Mouse (Mus musculus): Measurements from ENCODE around the gene Gabrg3. TPM values are rescaled to one million over a fixed set of nuclear protein-coding genes. Genes with fewer than 3 reads are reported as not detected.
"Not testable (repeated sequence)": the region's sequence is repeated elsewhere in the genome, so short reads cannot be mapped to it uniquely, and the experiment has no call there.

The Gabrg3 gene
- polyA plus RNA-seq, 1 experiment from 2014 or later, result 0.60 TPM

DNA sequence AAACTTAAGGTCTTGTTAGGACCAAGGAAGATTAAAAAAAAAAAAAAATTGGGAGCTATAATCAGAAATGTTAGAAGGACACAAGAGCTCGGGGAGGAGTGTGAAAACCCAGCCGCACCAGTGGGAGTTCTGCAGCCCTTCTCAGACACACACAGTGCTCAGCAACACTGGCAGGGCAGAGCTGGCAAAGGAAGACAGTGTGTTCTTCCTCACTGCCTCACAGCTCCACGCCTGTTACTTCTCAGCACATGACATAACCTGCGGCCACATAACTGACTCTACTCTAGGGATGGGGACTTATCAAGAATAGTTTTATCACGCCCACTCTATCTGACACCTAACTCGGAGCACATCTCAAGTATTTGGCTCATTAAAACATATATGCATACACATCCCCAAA lies 103.8 kb downstream of the Gabrg3 start:
- WGBS, result 69% methylated on average over 6 of the region's 6 CpGs

DNA sequence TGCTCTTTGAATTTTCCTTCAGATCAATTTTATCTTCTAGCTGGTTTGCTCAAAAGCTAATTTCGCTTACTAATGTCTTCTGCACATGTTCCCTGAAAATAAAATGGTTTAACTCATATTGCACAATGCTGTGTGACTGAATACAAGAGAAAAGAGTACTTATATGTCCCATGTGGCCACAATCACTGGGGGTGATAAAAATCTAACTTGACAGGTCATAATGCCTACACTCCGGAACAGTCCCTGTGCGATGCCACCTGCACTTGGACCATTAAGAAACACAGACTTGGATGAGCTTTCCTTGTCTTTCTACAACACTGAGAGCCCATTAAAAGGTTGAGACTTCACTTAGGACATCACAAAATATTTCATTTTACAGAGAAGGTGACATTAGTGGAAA lies 108.1 kb downstream of the Gabrg3 start:
- H3K27ac ChIP-seq (ENCODE audit: low read length), result no peak overlapping the region
- no peak for ATAC-seq (replicated peaks; ENCODE audit: extremely low read depth, insufficient read depth, low FRiP score)
- WGBS, result 68% methylated on average over 3 of the region's 3 CpGs

More for the DNA sequence above, 103.8 kb downstream of the Gabrg3 start:
- Histone ChIP-seq H3K9me3 (replicated peaks; ENCODE audit: control insufficient read depth, low read length) (no peaks in the 10 kb centered on the region), H3K4me1 (ENCODE audit: control insufficient read depth, insufficient read depth, low read length) (no peaks in the 10 kb centered on the region), H3K27ac (ENCODE audit: low read length) (no peak overlapping the region), H3K36me3 (ENCODE audit: control insufficient read depth, insufficient read depth) (no peaks in the 10 kb centered on the region), H3K9ac (ENCODE audit: low read length) (no peak overlapping the region), H3K4me2 (ENCODE audit: low read depth, low read length) (no peak overlapping the region), H3K4me3 (ENCODE audit: low read length) (no peak overlapping the region), H3K27me3 (ENCODE audit: control insufficient read depth, insufficient read depth, low read length) (no peaks in the 10 kb centered on the region)
- ATAC-seq (replicated peaks; ENCODE audit: extremely low read depth, insufficient read depth, low FRiP score), result no peak

DNA sequence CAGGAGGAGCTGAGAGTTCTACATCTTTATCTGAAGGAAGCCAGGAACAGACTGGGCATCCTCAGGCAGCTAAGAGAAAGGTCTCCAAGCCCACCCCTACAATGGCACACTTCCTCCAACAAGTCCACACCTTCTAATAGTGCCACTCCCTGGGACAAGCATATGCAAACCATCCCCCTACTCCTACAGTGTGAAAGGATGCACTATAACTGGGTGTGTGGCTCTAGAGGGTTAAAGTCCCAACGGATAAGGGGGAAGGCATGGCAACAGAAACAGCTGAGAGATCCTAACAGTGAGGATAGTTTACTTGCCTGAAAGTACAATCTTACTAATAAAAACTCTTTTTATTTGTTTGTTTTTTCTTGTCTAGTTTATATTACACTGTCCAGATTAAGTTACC lies 126.8 kb downstream of the Gabrg3 start:
- Histone ChIP-seq H3K36me3 (ENCODE audit: control insufficient read depth, insufficient read depth) (no peaks in the 10 kb centered on the region), H3K27ac (ENCODE audit: low read length) (no peak overlapping the region), H3K4me1 (ENCODE audit: control insufficient read depth, insufficient read depth, low read length) (no peaks in the 10 kb centered on the region), H3K9ac (ENCODE audit: low read length) (no peak overlapping the region), H3K4me3 (ENCODE audit: low read length) (no peak overlapping the region), H3K27me3 (ENCODE audit: control insufficient read depth, insufficient read depth, low read length) (no peaks in the 10 kb centered on the region), H3K4me2 (ENCODE audit: low read depth, low read length) (no peak overlapping the region), H3K9me3 (replicated peaks; ENCODE audit: control insufficient read depth, low read length) (no peaks in the 10 kb centered on the region)
- WGBS, result 57% methylated on average over 1 of the region's 1 CpGs
- ATAC-seq (replicated peaks; ENCODE audit: extremely low read depth, insufficient read depth, low FRiP score), result no peak

More for the DNA sequence above, 108.1 kb downstream of the Gabrg3 start:
- Histone ChIP-seq H3K9me3 (replicated peaks; ENCODE audit: control insufficient read depth, low read length) (no peaks in the 10 kb centered on the region), H3K4me2 (ENCODE audit: low read depth, low read length) (no peak overlapping the region), H3K27me3 (ENCODE audit: control insufficient read depth, insufficient read depth, low read length) (no peaks in the 10 kb centered on the region), H3K4me1 (ENCODE audit: control insufficient read depth, insufficient read depth, low read length) (no peaks in the 10 kb centered on the region), H3K36me3 (ENCODE audit: control insufficient read depth, insufficient read depth) (no peaks in the 10 kb centered on the region), H3K9ac (ENCODE audit: low read length) (no peak overlapping the region), H3K4me3 (ENCODE audit: low read length) (no peak overlapping the region)

DNA sequence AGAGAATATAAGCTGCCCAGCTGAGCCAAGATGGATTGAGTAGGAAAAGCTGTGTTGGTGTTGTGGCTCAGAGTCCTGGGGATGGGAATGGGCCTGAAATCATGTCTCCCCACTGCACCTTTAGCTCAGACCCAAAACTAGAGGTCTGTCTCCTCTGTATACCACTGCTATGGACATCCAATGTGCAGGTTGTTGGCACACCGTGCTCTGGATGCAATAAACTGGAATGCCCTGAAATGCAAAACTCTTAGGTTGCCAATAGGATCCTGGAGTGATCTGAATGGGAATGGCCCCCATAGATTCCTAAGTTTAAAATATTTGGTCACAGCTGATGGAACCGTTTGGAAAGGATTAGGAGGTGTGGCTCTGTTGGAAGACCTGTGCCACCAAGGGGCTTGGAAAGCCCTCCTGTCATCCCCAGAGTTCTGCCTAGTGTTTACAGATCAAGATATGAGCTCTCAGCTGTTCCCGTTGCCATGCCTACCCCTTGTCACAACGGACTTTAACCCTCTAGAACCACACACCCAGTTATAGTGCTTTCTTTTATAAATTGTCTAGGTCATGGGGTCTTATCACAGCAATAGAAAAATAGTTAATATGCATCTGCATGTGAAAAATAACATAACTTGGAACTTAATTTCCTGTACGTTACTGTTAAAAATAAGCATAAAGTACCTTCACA lies 128.0 kb downstream of the Gabrg3 start:
- Histone ChIP-seq H3K4me3 (ENCODE audit: low read length) (no peak overlapping the region), H3K27me3 (ENCODE audit: control insufficient read depth, insufficient read depth, low read length) (no peaks in the 10 kb centered on the region), H3K9ac (ENCODE audit: low read length) (no peak overlapping the region), H3K4me2 (ENCODE audit: low read depth, low read length) (no peak overlapping the region), H3K9me3 (replicated peaks; ENCODE audit: control insufficient read depth, low read length) (no peaks in the 10 kb centered on the region), H3K27ac (ENCODE audit: low read length) (no peak overlapping the region), H3K4me1 (ENCODE audit: control insufficient read depth, insufficient read depth, low read length) (no peaks in the 10 kb centered on the region), H3K36me3 (ENCODE audit: control insufficient read depth, insufficient read depth) (no peaks in the 10 kb centered on the region)
- WGBS, result 58% methylated on average over 5 of the region's 5 CpGs
- ATAC-seq (replicated peaks; ENCODE audit: extremely low read depth, insufficient read depth, low FRiP score), result no peak

DNA sequence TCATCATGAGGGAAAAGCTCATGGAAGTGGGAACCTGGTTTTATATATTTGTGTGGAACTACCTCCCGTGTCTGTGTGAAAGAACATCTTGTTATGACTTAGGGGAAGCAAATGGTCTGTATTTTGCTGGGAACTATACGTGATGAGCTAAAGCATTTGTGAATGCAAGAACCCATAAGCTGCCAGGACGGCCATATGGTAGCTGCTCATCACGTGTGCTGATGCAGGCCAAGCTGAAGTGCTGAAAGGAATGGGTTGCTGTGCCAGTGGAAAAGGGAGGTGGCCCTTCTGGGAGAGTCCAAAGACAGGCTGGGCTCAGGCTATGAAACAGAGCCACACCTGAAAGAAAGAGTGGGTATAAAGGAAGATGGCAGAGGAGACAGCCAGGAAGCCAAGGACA lies 143.0 kb downstream of the Gabrg3 start:
- no peak for ATAC-seq (replicated peaks; ENCODE audit: extremely low read depth, insufficient read depth, low FRiP score)
- H3K27me3 ChIP-seq (ENCODE audit: control insufficient read depth, insufficient read depth, low read length), result no peaks in the 10 kb centered on the region
- no peaks in the 10 kb centered on the region for H3K4me1 ChIP-seq (ENCODE audit: control insufficient read depth, insufficient read depth, low read length)
- WGBS, result 57% methylated on average over 4 of the region's 4 CpGs
- H3K27ac ChIP-seq (ENCODE audit: low read length), result no peak overlapping the region
- H3K9me3 ChIP-seq (replicated peaks; ENCODE audit: control insufficient read depth, low read length), result no peaks in the 10 kb centered on the region
- H3K36me3 ChIP-seq (ENCODE audit: control insufficient read depth, insufficient read depth), result no peaks in the 10 kb centered on the region
- H3K4me3 ChIP-seq (ENCODE audit: low read length), result no peak overlapping the region
- H3K9ac ChIP-seq (ENCODE audit: low read length), result no peak overlapping the region
- no peak overlapping the region for H3K4me2 ChIP-seq (ENCODE audit: low read depth, low read length)

DNA sequence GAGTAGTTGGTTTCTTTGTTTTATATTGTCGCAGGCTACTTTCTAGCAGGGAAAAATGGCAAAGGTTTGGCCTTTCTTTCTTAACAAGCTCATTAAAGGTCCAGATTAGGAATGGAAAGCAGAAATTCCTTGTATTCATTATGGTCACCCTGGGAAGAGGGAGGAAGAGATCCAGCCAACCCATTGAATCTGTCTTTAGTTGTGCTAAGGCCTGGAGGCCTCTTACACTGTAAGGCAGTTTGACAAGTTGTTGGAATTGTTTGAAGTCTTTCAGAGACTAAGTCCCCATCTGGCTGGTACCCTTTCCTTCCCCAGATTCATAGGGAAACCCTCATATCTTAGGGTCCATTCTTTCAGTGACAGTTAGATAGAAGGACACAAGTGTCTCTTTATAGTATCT lies 172.9 kb downstream of the Gabrg3 start:
- Histone ChIP-seq H3K9ac (ENCODE audit: low read length) (no peak overlapping the region), H3K36me3 (ENCODE audit: control insufficient read depth, insufficient read depth) (no peaks in the 10 kb centered on the region), H3K4me2 (ENCODE audit: low read depth, low read length) (no peak overlapping the region), H3K9me3 (replicated peaks; ENCODE audit: control insufficient read depth, low read length) (no peaks in the 10 kb centered on the region), H3K4me1 (ENCODE audit: control insufficient read depth, insufficient read depth, low read length) (no peaks in the 10 kb centered on the region), H3K27ac (ENCODE audit: low read length) (no peak overlapping the region), H3K27me3 (ENCODE audit: control insufficient read depth, insufficient read depth, low read length) (no peaks in the 10 kb centered on the region), H3K4me3 (ENCODE audit: low read length) (no peak overlapping the region)
- no peak for ATAC-seq (replicated peaks; ENCODE audit: extremely low read depth, insufficient read depth, low FRiP score)
- 86% methylated on average over 1 of the region's 1 CpGs for WGBS

DNA sequence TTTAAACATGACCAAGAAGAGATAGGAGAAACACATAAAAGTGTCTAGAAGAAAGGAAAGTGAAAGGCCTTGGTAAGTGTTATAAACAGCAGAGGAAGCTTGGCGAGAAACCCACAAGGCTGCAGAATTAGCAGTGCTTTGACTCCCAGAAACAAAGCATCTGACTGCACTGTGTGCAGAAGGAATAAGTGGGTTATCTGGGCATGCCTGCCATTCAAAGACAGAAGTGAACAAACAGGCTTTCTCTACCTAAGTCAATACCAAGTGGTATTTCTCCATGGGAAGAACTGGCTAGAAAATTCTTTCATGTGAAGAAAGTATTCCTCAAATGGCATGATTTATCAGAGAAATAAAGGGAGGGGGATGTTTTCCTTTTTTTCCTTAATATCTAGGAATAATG lies 201.0 kb downstream of the Gabrg3 start:
- Histone ChIP-seq H3K36me3 (ENCODE audit: control insufficient read depth, insufficient read depth) (no peaks in the 10 kb centered on the region), H3K4me2 (ENCODE audit: low read depth, low read length) (no peak overlapping the region), H3K9me3 (replicated peaks; ENCODE audit: control insufficient read depth, low read length) (no peaks in the 10 kb centered on the region), H3K27me3 (ENCODE audit: control insufficient read depth, insufficient read depth, low read length) (no peaks in the 10 kb centered on the region), H3K27ac (ENCODE audit: low read length) (no peak overlapping the region), H3K4me3 (ENCODE audit: low read length) (no peak overlapping the region), H3K4me1 (ENCODE audit: control insufficient read depth, insufficient read depth, low read length) (no peaks in the 10 kb centered on the region), H3K9ac (ENCODE audit: low read length) (no peak overlapping the region)
- 69% methylated on average over 1 of the region's 1 CpGs for WGBS
- ATAC-seq (replicated peaks; ENCODE audit: extremely low read depth, insufficient read depth, low FRiP score), result no peak

DNA sequence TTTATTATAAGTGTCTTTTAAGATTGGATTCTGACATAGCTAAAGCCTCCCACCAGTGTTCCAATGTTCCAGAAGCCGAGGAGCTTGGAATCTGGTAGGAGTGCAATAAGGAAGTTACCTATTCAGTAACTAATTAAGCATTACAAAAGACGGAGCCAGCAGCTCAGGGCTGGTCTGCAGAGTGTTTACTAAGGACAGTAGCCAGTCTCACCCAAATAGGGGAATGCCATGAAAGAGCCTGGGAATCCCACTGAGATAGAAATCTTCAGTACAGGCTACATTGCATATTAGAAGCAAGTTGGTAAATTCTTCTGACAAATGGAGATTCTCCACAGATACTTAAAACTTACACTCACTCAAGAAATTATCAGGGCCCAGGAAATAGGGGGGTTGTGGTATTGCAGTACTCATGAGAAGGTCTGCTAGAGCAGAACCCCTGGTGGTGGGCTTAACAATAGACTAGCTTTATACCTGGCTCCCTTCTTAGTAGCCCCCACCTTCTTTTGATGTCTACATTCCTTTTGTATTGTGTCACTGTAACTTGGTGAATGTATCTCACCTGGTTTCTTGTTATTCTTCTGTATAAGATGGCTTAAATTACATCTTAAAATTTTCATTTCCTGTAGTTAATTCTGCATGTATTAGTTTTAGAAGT lies 211.0 kb downstream of the Gabrg3 start:
- H3K36me3 ChIP-seq (ENCODE audit: control insufficient read depth, insufficient read depth); H3K4me3 ChIP-seq (ENCODE audit: low read length); H3K4me2 ChIP-seq (ENCODE audit: low read depth, low read length); H3K9ac ChIP-seq (ENCODE audit: low read length); ATAC-seq (replicated peaks; ENCODE audit: extremely low read depth, insufficient read depth, low FRiP score); H3K27ac ChIP-seq (ENCODE audit: low read length); H3K27me3 ChIP-seq (ENCODE audit: control insufficient read depth, insufficient read depth, low read length); H3K4me1 ChIP-seq (ENCODE audit: control insufficient read depth, insufficient read depth, low read length); H3K9me3 ChIP-seq (replicated peaks; ENCODE audit: control insufficient read depth, low read length): not testable (repeated sequence)
- 68% methylated on average over 2 of the region's 2 CpGs for WGBS

DNA sequence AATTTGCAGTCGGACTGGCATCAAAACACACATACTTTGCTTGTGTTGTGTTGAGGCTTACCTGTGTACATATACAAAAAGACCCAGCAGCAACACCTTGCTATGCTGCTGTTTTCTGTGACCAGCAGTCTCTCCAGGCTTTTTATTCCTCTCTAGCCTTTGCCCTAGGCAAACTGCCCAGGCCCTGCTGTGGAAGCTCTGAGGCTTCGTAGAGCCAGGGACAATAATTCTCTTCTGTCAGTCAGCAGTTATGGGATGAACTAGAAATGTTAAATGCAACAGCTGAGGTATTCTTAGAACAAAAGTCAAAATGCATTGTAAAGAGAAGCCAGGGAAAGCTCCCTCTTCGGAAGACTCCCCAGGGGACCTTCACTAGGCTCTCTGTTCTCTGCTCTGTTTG lies 220.1 kb downstream of the Gabrg3 start:
- Histone ChIP-seq H3K4me2 (ENCODE audit: low read depth, low read length) (no peak overlapping the region), H3K4me3 (ENCODE audit: low read length) (no peak overlapping the region), H3K4me1 (ENCODE audit: control insufficient read depth, insufficient read depth, low read length) (no peaks in the 10 kb centered on the region), H3K27ac (ENCODE audit: low read length) (no peak overlapping the region), H3K36me3 (ENCODE audit: control insufficient read depth, insufficient read depth) (no peaks in the 10 kb centered on the region), H3K9ac (ENCODE audit: low read length) (no peak overlapping the region), H3K27me3 (ENCODE audit: control insufficient read depth, insufficient read depth, low read length) (no peaks in the 10 kb centered on the region), H3K9me3 (replicated peaks; ENCODE audit: control insufficient read depth, low read length) (no peaks in the 10 kb centered on the region; the same call in 1 of the 2 replicates)
- no peak for ATAC-seq (replicated peaks; ENCODE audit: extremely low read depth, insufficient read depth, low FRiP score)
- WGBS, result 66% methylated on average over 3 of the region's 3 CpGs
